Mouse (Mus musculus): ENCODE results near the gene Rab12. TPM values are rescaled to one million over a fixed set of nuclear protein-coding genes. Genes with fewer than 3 reads are reported as not detected.
A peak's percentile ranks its signal among the peaks of the same experiment; 100 is the strongest.

The Rab12 gene
- polyA plus RNA-seq, 1 experiment = 32.4 TPM

GRCm38 (mm10) chr17:66471252-66471651 is 48.3 kb downstream of the Rab12 start:
- Histone ChIP-seq H3ac (ENCODE audit: control insufficient read depth, insufficient read length, low read depth) (no peak overlapping the region), H3K4me3 (ENCODE audit: insufficient read depth, poor library complexity, severe bottlenecking) (no peak overlapping the region), H3K79me3 (ENCODE audit: low read depth) (no peaks in the 10 kb centered on the region), H3K36me3 (ENCODE audit: control insufficient read depth, insufficient read depth) (no peaks in the 10 kb centered on the region), H3K79me2 (ENCODE audit: control insufficient read depth, insufficient read depth) (no peaks in the 10 kb centered on the region), H3K27me3 (ENCODE audit: control insufficient read depth, insufficient read depth, insufficient read length) (no peaks in the 10 kb centered on the region)
- no peak for TF ChIP-seq CTCF (IDR thresholded peaks at IDR 0.05; ENCODE audit: control insufficient read depth, insufficient read depth, insufficient read length)
- no peak for TF ChIP-seq CEBPB (IDR thresholded peaks at IDR 0.05; ENCODE audit: low read depth)
- TF ChIP-seq MAX (IDR thresholded peaks at IDR 0.05) = no peak
- no peak for TF ChIP-seq USF1 (IDR thresholded peaks at IDR 0.05; ENCODE audit: low read depth)
- TF ChIP-seq MYOD1 (IDR thresholded peaks at IDR 0.05; ENCODE audit: control insufficient read depth, insufficient read length, low read depth) = no peak
- no peak for TF ChIP-seq FOSL1 (IDR thresholded peaks at IDR 0.05; ENCODE audit: insufficient read depth, low read length, poor library complexity, severe bottlenecking)
- no peak for TF ChIP-seq MYOG (IDR thresholded peaks at IDR 0.05; ENCODE audit: control insufficient read depth, extremely low read depth, insufficient read length)

GRCm38 (mm10) chr17:66470020-66470419 is 49.5 kb downstream of the Rab12 start:
- no peak for TF ChIP-seq CEBPB (IDR thresholded peaks at IDR 0.05; ENCODE audit: low read depth)
- no peak for TF ChIP-seq CTCF (IDR thresholded peaks at IDR 0.05; ENCODE audit: control insufficient read depth, insufficient read depth, insufficient read length)
- TF ChIP-seq FOSL1 (IDR thresholded peaks at IDR 0.05; ENCODE audit: insufficient read depth, low read length, poor library complexity, severe bottlenecking) = no peak
- no peak for TF ChIP-seq USF1 (IDR thresholded peaks at IDR 0.05; ENCODE audit: low read depth)
- no peak for TF ChIP-seq MAX (IDR thresholded peaks at IDR 0.05)
- no peak for TF ChIP-seq MYOG (IDR thresholded peaks at IDR 0.05; ENCODE audit: control insufficient read depth, extremely low read depth, insufficient read length)
- TF ChIP-seq MYOD1 (IDR thresholded peaks at IDR 0.05; ENCODE audit: control insufficient read depth, insufficient read length, low read depth) = no peak
- Histone ChIP-seq H3K79me2 (ENCODE audit: control insufficient read depth, insufficient read depth) (no peaks in the 10 kb centered on the region), H3ac (ENCODE audit: control insufficient read depth, insufficient read length, low read depth) (no peak overlapping the region), H3K4me3 (ENCODE audit: insufficient read depth, poor library complexity, severe bottlenecking) (no peak overlapping the region), H3K27me3 (ENCODE audit: control insufficient read depth, insufficient read depth, insufficient read length) (no peaks in the 10 kb centered on the region), H3K36me3 (ENCODE audit: control insufficient read depth, insufficient read depth) (no peaks in the 10 kb centered on the region), H3K79me3 (ENCODE audit: low read depth) (no peaks in the 10 kb centered on the region)

- TF ChIP-seq FOSL1 (IDR thresholded peaks at IDR 0.05; ENCODE audit: insufficient read depth, low read length, poor library complexity, severe bottlenecking) (no peak), USF1 (IDR thresholded peaks at IDR 0.05; ENCODE audit: low read depth) (no peak), CEBPB (IDR thresholded peaks at IDR 0.05; ENCODE audit: low read depth) (no peak), MAX (IDR thresholded peaks at IDR 0.05) (no peak), MYOG (IDR thresholded peaks at IDR 0.05; ENCODE audit: control insufficient read depth, extremely low read depth, insufficient read length) (no peak), CTCF (IDR thresholded peaks at IDR 0.05; ENCODE audit: control insufficient read depth, insufficient read depth, insufficient read length) (no peak), MYOD1 (IDR thresholded peaks at IDR 0.05; ENCODE audit: control insufficient read depth, insufficient read length, low read depth) (no peak)
- Histone ChIP-seq H3ac (ENCODE audit: control insufficient read depth, insufficient read length, low read depth) (no peak overlapping the region), H3K79me2 (ENCODE audit: control insufficient read depth, insufficient read depth) (no peaks in the 10 kb centered on the region), H3K27me3 (ENCODE audit: control insufficient read depth, insufficient read depth, insufficient read length) (no peaks in the 10 kb centered on the region), H3K4me3 (ENCODE audit: insufficient read depth, poor library complexity, severe bottlenecking) (no peak overlapping the region), H3K36me3 (ENCODE audit: control insufficient read depth, insufficient read depth) (no peaks in the 10 kb centered on the region), H3K79me3 (ENCODE audit: low read depth) (no peaks in the 10 kb centered on the region)
These were observed 62.3 kb downstream of the Rab12 start for GRCm38 (mm10) chr17:66457278-66457677.

DNA sequence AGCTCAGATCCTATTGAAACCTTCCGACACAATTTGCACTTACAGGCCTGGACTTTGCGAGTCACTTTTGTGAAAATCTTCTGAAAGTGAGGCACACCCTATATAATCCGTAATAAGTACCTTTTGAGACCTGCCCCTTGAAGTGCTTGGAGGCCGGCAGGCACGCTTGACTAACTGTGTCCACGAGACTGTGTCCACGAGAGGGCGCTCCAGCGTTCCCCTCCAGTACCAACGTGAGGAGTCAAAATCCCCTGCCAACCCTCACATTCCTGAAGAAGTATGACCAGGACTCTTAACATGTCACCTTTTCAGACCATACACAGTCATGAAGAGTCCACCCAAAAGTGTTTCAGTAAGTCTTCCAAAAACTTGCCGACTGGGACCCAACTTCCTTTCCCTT is 68.4 kb downstream of the Rab12 start:
- Histone ChIP-seq H3K4me3 (ENCODE audit: insufficient read depth, poor library complexity, severe bottlenecking) (no peak overlapping the region), H3ac (ENCODE audit: control insufficient read depth, insufficient read length, low read depth) (no peak overlapping the region), H3K27me3 (ENCODE audit: control insufficient read depth, insufficient read depth, insufficient read length) (no peaks in the 10 kb centered on the region), H3K79me2 (ENCODE audit: control insufficient read depth, insufficient read depth) (peaks cover 27% of the 10 kb centered on the region), H3K79me3 (ENCODE audit: low read depth) (peaks cover 9% of the 10 kb centered on the region), H3K36me3 (ENCODE audit: control insufficient read depth, insufficient read depth) (no peaks in the 10 kb centered on the region)
- peak; percentile 19 for TF ChIP-seq MAX (IDR thresholded peaks at IDR 0.05)
- peak; percentile 91 for TF ChIP-seq CTCF (IDR thresholded peaks at IDR 0.05; ENCODE audit: control insufficient read depth, insufficient read depth, insufficient read length)
- no peak for TF ChIP-seq USF1 (IDR thresholded peaks at IDR 0.05; ENCODE audit: low read depth)

GRCm38 (mm10) chr17:66450526-66451070 is 68.9 kb downstream of the Rab12 start:
- H3ac ChIP-seq (ENCODE audit: control insufficient read depth, insufficient read length, low read depth) = no peak overlapping the region
- TF ChIP-seq MYOG (IDR thresholded peaks at IDR 0.05; ENCODE audit: control insufficient read depth, extremely low read depth, insufficient read length) (no peak), CEBPB (IDR thresholded peaks at IDR 0.05; ENCODE audit: low read depth) (peak; percentile 25)
- H3K79me2 ChIP-seq (ENCODE audit: control insufficient read depth, insufficient read depth) = peaks cover 32% of the 10 kb centered on the region
- no peaks in the 10 kb centered on the region for H3K36me3 ChIP-seq (ENCODE audit: control insufficient read depth, insufficient read depth)
- H3K79me3 ChIP-seq (ENCODE audit: low read depth) = peaks cover 11% of the 10 kb centered on the region
- no peak overlapping the region for H3K4me3 ChIP-seq (ENCODE audit: insufficient read depth, poor library complexity, severe bottlenecking)
- no peaks in the 10 kb centered on the region for H3K27me3 ChIP-seq (ENCODE audit: control insufficient read depth, insufficient read depth, insufficient read length)

DNA sequence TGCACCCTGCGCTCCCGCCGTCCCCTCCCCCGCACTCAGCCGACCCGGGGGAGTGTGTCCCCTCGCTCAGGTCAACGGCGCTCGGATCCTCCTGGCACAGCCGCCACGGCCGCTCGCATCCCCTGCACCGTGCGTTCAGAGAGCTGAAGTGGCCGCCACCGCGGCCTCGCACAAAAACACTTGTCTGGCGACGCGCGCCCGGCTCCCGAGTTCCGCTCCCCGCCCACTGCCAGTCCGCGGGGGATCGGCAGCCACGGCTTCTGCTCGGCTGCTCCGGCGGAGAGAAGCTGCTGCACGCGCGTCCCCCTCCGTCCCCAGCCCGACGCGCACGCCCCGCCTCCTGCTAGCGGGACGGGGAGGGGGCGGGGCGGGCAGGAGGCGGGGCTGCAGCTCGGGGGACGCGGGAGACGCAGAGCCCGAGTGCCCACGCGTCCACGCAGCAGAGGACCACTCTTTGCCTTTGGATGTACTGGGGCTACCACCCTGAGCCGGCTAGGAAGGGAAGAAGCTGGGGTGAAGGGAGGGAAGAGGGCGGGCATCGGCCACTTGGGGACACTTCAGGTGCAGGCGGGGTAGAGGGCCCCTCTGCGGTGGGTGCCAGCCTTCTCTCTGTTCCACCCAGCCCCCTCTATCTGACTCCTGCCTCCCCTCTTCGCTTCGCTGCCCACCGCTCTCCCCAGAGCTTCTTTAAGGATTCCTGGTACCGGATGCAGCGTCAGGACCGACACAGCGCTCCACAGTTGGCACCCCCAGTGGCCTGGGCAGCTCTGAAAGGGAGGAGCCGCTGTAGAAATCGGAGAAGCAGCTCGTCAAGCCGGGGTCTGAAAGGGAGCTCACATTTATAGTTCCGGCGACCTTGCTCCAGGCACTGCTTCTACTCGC is 69.8 kb downstream of the Rab12 start, which contains the start of gene Mtcl1:
Gene Mtcl1 (minus strand): TSS at position 291 of the 882 bp plus-strand sequence.
- TF ChIP-seq MYOG (IDR thresholded peaks at IDR 0.05; ENCODE audit: control insufficient read depth, extremely low read depth, insufficient read length) (no peak), CEBPB (IDR thresholded peaks at IDR 0.05; ENCODE audit: low read depth) (no peak), USF1 (IDR thresholded peaks at IDR 0.05; ENCODE audit: low read depth) (no peak), FOSL1 (IDR thresholded peaks at IDR 0.05; ENCODE audit: insufficient read depth, low read length, poor library complexity, severe bottlenecking) (no peak), MAX (IDR thresholded peaks at IDR 0.05) (no peak)
- no peaks in the 10 kb centered on the region for H3K27me3 ChIP-seq (ENCODE audit: control insufficient read depth, insufficient read depth, insufficient read length)

More for the DNA sequence above, 69.8 kb downstream of the Rab12 start, which contains the start of gene Mtcl1:
- H3K36me3 ChIP-seq (ENCODE audit: control insufficient read depth, insufficient read depth) = no peaks in the 10 kb centered on the region
- peak within 1 kb of the TSS; percentile 61 for H3ac ChIP-seq (ENCODE audit: control insufficient read depth, insufficient read length, low read depth)
- H3K4me3 ChIP-seq (ENCODE audit: insufficient read depth, poor library complexity, severe bottlenecking) = peak within 1 kb of the TSS; percentile 55
- peaks cover 41% of the 10 kb centered on the region for H3K79me2 ChIP-seq (ENCODE audit: control insufficient read depth, insufficient read depth)
- H3K79me3 ChIP-seq (ENCODE audit: low read depth) = peaks cover 18% of the 10 kb centered on the region

Measured in C2C12 (cell line).